Mouse (Mus musculus) lung, embryonic 15.5 days (tissue): ENCODE data around the gene Phip. TPM values are rescaled to one million over a fixed set of nuclear protein-coding genes. Genes with fewer than 3 reads are reported as not detected.

Source experiments
- ATAC-seq: fragments of 200-750 bp; cut with Nextera tagmentation; 2 replicates; pipeline ENCODE4 v1.8.0; 2017; ENCODE audit warnings: moderate number of reproducible peaks, borderline replicate concordance; ENCODE audit not compliant: low FRiP score, low TSS enrichment; ENCODE audit errors: extremely low read depth
- H3K27ac ChIP-seq: fragments of 300-500 bp; sonication (generic); 2 replicates; pipeline ENCODE4 v1.5.1; 2015; ENCODE audit warnings: moderate library complexity, mild to moderate bottlenecking, inconsistent platforms
- H3K27me3 ChIP-seq: fragments of 300-500 bp; sonication (generic); 2 replicates; pipeline ENCODE4 v1.6.1; 2015; ENCODE audit warnings: inconsistent platforms
- H3K36me3 ChIP-seq: fragments of 300-500 bp; sonication (generic); 2 replicates; pipeline ENCODE4 v1.6.1; 2015; ENCODE audit warnings: inconsistent platforms
- H3K4me1 ChIP-seq: fragments of 300-500 bp; sonication (generic); 2 replicates; pipeline ENCODE4 v1.6.1; 2015; ENCODE audit warnings: inconsistent platforms
- H3K4me2 ChIP-seq: fragments of 300-500 bp; sonication (generic); 2 replicates; pipeline ENCODE4 v1.6.1; 2015; ENCODE audit warnings: inconsistent platforms, mild to moderate bottlenecking, moderate library complexity
- H3K4me3 ChIP-seq: fragments of 300-500 bp; sonication (generic); 2 replicates; pipeline ENCODE4 v1.5.1; 2015; ENCODE audit warnings: mild to moderate bottlenecking, inconsistent platforms
- H3K9ac ChIP-seq: fragments of 300-500 bp; sonication (generic); 2 replicates; pipeline ENCODE4 v1.6.1; 2015; ENCODE audit warnings: inconsistent platforms
- H3K9me3 ChIP-seq: fragments of 300-500 bp; sonication (generic); 2 replicates; pipeline ENCODE4 v1.6.1; 2016; ENCODE audit warnings: inconsistent platforms
- WGBS: fragments of 180-500 bp; shearing (Covaris S2); methylation state at CpG from one replicate; pipeline ENCODE4 v1.1.7; 2015; 5-methylcytosine and 5-hydroxymethylcytosine counted together
- polyA plus RNA-seq: library from polyadenylated mRNA; unstranded; fragments of >200 nt; fragmentation: Nextera tagmentation; extraction: Ambion mirVana; gene quantifications from 2 replicates; pipeline ENCODE4 v1.2.1, GENCODE M21; 2015

Gene Phip
- 76.2 and 84.3 TPM in 2 replicates for polyA plus RNA-seq

GRCm38 (mm10) chr9:82975342-82976215 is at the start of gene Phip:
Gene Phip, minus strand, starts transcription at chr9:82975516.
- H3K4me1 ChIP-seq: peaks cover 15% of the 10 kb centered on the region
- ATAC-seq: peak; percentile 83
- peak within 1 kb of the TSS; percentile 94 for H3K4me3 ChIP-seq
- H3K27me3 ChIP-seq: no peaks in the 10 kb centered on the region
- no peaks in the 10 kb centered on the region for H3K9me3 ChIP-seq
- no peaks in the 10 kb centered on the region for H3K36me3 ChIP-seq
- peak within 1 kb of the TSS; percentile 99 for H3K9ac ChIP-seq
- peak within 1 kb of the TSS; percentile 59 for H3K4me2 ChIP-seq
- H3K27ac ChIP-seq: peak within 1 kb of the TSS; percentile 100
- under 1% methylated on average over 70 of the region's 79 CpGs for WGBS

DNA sequence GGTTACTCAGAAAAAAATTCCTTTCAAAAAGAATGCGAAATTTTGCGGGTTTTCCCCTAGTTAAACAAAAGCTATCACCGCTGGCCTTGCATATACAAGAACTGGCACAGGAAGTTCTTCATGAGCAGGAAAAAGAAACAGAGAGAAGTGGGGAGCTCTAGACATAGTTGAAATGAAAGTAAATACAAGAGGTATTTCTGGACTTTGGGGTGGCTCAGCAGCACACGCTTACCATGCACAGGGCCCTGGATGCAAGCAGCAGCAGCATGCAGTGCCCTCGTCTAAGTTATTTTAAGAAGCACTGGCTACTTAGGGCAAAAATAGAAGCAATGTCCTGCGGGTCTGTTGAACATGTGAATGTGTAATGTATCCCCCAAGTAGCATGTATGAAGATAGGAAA is 48.4 kb upstream of the Phip start:
- H3K9me3 ChIP-seq: no peaks in the 10 kb centered on the region
- ATAC-seq: no peak
- no peaks in the 10 kb centered on the region for H3K4me1 ChIP-seq
- no peaks in the 10 kb centered on the region for H3K27me3 ChIP-seq
- H3K27ac ChIP-seq: peak overlapping the region; percentile 42; the same call in 1 of the 2 replicates
- no peak overlapping the region for H3K4me3 ChIP-seq
- H3K4me2 ChIP-seq: no peak overlapping the region; the same call in 1 of the 2 replicates
- H3K36me3 ChIP-seq: no peaks in the 10 kb centered on the region
- 34% methylated on average over 6 of the region's 6 CpGs for WGBS
- H3K9ac ChIP-seq: no peak overlapping the region

- no peaks in the 10 kb centered on the region for H3K4me1 ChIP-seq
- no peak overlapping the region for H3K4me2 ChIP-seq
- no peaks in the 10 kb centered on the region for H3K36me3 ChIP-seq
- WGBS: 65% methylated on average over 4 of the region's 4 CpGs
- no peak overlapping the region for H3K9ac ChIP-seq
- no peak for ATAC-seq
- H3K27me3 ChIP-seq: no peaks in the 10 kb centered on the region
- no peak overlapping the region for H3K4me3 ChIP-seq
- no peaks in the 10 kb centered on the region for H3K9me3 ChIP-seq
- no peak overlapping the region for H3K27ac ChIP-seq
Measured at GRCm38 (mm10) chr9:83014516-83014915, 39.2 kb upstream of the Phip start.

DNA sequence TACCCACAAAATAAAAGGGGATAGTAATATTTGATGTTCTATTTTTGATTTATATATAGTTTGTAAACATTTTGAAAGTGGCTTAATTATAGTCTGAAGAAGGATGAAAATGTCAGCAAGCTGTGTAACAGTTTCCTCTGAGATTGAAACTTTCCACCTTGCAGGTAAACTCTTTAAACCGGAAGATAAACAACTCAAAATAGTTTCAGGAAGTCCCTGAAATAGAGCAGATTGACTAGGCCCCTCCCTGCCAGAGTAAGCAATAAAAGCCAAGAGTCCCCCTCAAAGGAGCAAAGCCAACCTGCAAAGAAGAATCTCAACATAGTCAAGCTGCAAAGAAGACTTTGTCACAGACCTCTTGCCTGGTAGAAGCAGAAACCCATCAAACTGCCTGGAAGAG is 33.0 kb upstream of the Phip start:
- H3K9ac ChIP-seq: no peak overlapping the region
- ATAC-seq: no peak
- no peaks in the 10 kb centered on the region for H3K36me3 ChIP-seq
- H3K9me3 ChIP-seq: no peaks in the 10 kb centered on the region
- no peak overlapping the region for H3K27ac ChIP-seq
- H3K4me2 ChIP-seq: no peak overlapping the region
- H3K4me1 ChIP-seq: no peaks in the 10 kb centered on the region
- no peaks in the 10 kb centered on the region for H3K27me3 ChIP-seq
- WGBS: 72% methylated on average over 1 of the region's 1 CpGs
- H3K4me3 ChIP-seq: no peak overlapping the region

DNA sequence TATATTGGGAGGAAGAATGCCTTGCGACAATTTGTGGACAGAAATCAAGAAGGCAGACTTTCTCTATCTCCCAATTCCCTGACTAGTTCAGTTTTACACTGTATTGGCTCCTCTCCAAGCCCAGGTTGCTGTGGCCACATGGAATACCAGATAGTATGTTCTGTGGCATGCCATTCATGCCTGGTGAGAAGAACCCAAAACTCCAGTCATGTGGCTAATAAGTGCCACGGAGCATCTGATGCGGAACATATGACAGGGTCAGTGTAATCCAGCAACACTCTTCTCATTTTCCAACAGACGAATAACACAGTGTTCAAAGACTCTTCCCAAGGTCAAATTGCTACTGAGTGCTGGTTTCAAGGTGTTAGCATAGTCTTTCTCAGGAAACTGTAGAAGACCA is 26.0 kb upstream of the Phip start:
- H3K9me3 ChIP-seq: no peaks in the 10 kb centered on the region
- no peak overlapping the region for H3K9ac ChIP-seq
- no peak overlapping the region for H3K27ac ChIP-seq
- no peaks in the 10 kb centered on the region for H3K4me1 ChIP-seq
- ATAC-seq: no peak
- H3K27me3 ChIP-seq: no peaks in the 10 kb centered on the region
- H3K36me3 ChIP-seq: no peaks in the 10 kb centered on the region
- H3K4me3 ChIP-seq: no peak overlapping the region
- 91% methylated on average over 4 of the region's 4 CpGs for WGBS
- no peak overlapping the region for H3K4me2 ChIP-seq

DNA sequence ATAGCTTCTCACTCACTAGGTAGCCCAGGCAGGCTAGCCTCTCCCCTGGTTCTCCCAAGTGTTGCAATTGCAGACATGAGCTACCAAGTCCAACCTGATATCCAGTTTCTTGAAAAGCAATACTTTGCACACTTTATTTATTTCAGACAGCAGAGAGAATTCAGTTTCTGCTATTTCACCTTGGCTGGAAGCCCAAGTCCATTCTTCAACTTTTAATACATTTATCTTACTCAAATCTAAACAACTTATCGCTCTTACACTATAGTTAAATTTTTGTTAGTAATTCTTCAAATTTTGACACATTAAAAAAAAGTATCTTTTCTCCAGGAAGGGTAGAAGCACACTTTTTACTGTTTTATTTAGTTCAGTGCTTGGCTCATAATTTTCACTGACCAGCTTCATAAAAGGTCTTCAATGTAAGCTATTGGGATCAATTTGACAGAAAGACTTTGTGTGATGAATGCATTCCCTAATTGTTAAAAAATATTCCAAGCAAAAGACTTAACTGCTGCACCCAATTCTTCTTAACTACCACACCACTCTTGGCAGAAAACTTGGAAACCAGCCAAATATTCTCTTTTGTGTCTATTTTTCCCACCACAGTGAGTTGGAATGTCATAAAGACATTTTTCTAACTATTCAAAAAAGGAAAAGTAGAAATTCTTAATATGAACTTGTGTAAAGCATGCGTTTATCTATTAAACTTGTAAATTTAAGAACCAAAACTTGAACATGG is 22.6 kb upstream of the Phip start:
- Histone ChIP-seq H3K9ac (no peak overlapping the region), H3K27ac (no peak overlapping the region), H3K9me3 (no peaks in the 10 kb centered on the region), H3K4me1 (no peaks in the 10 kb centered on the region), H3K36me3 (no peaks in the 10 kb centered on the region), H3K4me3 (no peak overlapping the region), H3K27me3 (no peaks in the 10 kb centered on the region), H3K4me2 (no peak overlapping the region)
- no peak for ATAC-seq
- WGBS: 38% methylated on average over 2 of the region's 2 CpGs

DNA sequence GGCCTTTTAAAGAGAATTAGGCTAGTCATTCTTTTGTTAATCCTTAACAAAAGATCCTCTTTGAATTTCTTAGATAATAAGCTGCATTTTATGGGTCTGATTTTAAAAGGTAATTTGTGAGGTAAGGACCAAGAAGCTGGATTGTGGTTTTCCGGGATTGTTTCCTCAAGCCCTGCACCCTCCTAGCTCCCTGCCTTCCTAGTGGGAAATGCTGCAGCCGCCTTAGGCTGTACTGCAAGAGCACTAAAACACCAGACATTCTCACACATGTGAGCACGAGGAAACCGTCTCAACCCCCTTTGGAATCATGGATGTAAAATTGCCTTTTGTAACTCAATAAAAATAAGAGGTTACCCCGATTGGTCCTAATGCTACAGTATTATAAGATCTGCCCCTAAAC is 1.6 kb upstream of the Phip start:
- Histone ChIP-seq H3K4me2 (peak overlapping the region; percentile 59), H3K27ac (no peak overlapping the region), H3K9me3 (no peaks in the 10 kb centered on the region), H3K4me1 (peaks cover 12% of the 10 kb centered on the region), H3K36me3 (no peaks in the 10 kb centered on the region), H3K9ac (no peak overlapping the region), H3K27me3 (no peaks in the 10 kb centered on the region), H3K4me3 (peak overlapping the region; percentile 94; the same call in 1 of the 2 replicates)
- 25% methylated on average over 5 of the region's 5 CpGs for WGBS
- ATAC-seq: no peak

GRCm38 (mm10) chr9:82976219-82976618 is 903 bp upstream of the Phip start:
- Histone ChIP-seq H3K27ac (peak overlapping the region; percentile 100), H3K9me3 (no peaks in the 10 kb centered on the region), H3K36me3 (no peaks in the 10 kb centered on the region), H3K27me3 (no peaks in the 10 kb centered on the region), H3K4me2 (peak overlapping the region; percentile 59), H3K4me3 (peak overlapping the region; percentile 94), H3K9ac (peak overlapping the region; percentile 99), H3K4me1 (peaks cover 14% of the 10 kb centered on the region)
- ATAC-seq: no peak
- WGBS: under 1% methylated on average over 9 of the region's 9 CpGs

GRCm38 (mm10) chr9:82974962-82975341 is 364 bp downstream of the Phip start:
- H3K4me3 ChIP-seq: peak overlapping the region; percentile 94
- 0% methylated on average over 21 of the region's 61 CpGs for WGBS
- no peaks in the 10 kb centered on the region for H3K9me3 ChIP-seq
- peak; percentile 53 for ATAC-seq
- H3K4me1 ChIP-seq: peaks cover 15% of the 10 kb centered on the region
- peak overlapping the region; percentile 100 for H3K27ac ChIP-seq
- H3K27me3 ChIP-seq: no peaks in the 10 kb centered on the region
- H3K36me3 ChIP-seq: no peaks in the 10 kb centered on the region
- H3K4me2 ChIP-seq: peak overlapping the region; percentile 59
- H3K9ac ChIP-seq: peak overlapping the region; percentile 99

DNA sequence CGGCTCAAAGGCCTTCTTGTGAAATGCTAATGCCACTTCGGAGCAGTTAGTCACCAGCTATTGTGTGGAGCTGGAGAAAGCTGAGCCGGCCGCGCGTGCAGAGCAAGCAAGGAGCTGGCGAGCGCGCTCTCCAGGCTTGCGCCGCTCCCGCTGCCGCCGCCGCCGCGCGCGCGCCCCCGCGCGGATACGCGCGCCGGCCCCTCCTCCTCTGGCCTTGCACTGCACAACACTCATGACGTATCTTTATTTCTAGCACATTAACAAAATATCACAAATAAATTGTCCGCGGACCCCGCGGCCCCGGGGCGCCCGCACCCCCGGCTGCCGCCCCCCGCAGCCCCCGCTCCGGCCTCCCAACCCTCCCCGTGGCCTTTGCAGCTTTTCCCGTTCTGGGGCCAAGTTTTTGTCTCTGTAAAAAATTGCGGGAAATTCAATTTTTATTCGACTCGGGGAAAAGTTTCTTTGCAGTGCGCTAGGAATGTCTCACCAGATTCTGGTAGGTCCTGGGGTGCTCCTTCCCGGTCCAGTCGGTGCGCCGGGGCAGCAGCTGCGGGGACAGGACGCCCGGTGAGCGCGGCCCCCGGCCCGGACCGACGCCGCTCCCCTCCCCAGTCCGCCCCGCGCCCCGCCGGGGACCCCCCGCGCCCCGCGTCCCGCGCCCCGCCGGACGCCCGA is 992 bp downstream of the Phip start:
- no peaks in the 10 kb centered on the region for H3K9me3 ChIP-seq
- peaks cover 15% of the 10 kb centered on the region for H3K4me1 ChIP-seq
- H3K9ac ChIP-seq: peak overlapping the region; percentile 99
- H3K27me3 ChIP-seq: no peaks in the 10 kb centered on the region
- H3K4me3 ChIP-seq: peak overlapping the region; percentile 94
- WGBS: under 1% methylated on average over 47 of the region's 75 CpGs
- ATAC-seq: peak; percentile 91
- peak overlapping the region; percentile 100 for H3K27ac ChIP-seq
- peak overlapping the region; percentile 59 for H3K4me2 ChIP-seq
- H3K36me3 ChIP-seq: no peaks in the 10 kb centered on the region

- no peak overlapping the region for H3K27ac ChIP-seq
- peak overlapping the region; percentile 94 for H3K4me3 ChIP-seq
- no peaks in the 10 kb centered on the region for H3K36me3 ChIP-seq
- ATAC-seq: no peak
- H3K9me3 ChIP-seq: no peaks in the 10 kb centered on the region
- peaks cover 17% of the 10 kb centered on the region for H3K4me1 ChIP-seq
- peak overlapping the region; percentile 44 for H3K9ac ChIP-seq
- H3K27me3 ChIP-seq: no peaks in the 10 kb centered on the region
- WGBS: 10% methylated on average over 8 of the region's 8 CpGs
- peak overlapping the region; percentile 59 for H3K4me2 ChIP-seq
Measured at GRCm38 (mm10) chr9:82973321-82973892, 1.9 kb downstream of the Phip start.
